Mouse (Mus musculus): ENCODE results near the gene Olfr785. TPM values are rescaled to one million over a fixed set of nuclear protein-coding genes. Genes with fewer than 3 reads are reported as not detected.
"Not testable (repeated sequence)": the region's sequence is repeated elsewhere in the genome, so short reads cannot be mapped to it uniquely, and the experiment has no call there.

Gene Olfr785
- polyA plus RNA-seq (2015; fragmentation: Nextera tagmentation; extraction: Ambion mirVana), result not detected in 2 replicates

DNA sequence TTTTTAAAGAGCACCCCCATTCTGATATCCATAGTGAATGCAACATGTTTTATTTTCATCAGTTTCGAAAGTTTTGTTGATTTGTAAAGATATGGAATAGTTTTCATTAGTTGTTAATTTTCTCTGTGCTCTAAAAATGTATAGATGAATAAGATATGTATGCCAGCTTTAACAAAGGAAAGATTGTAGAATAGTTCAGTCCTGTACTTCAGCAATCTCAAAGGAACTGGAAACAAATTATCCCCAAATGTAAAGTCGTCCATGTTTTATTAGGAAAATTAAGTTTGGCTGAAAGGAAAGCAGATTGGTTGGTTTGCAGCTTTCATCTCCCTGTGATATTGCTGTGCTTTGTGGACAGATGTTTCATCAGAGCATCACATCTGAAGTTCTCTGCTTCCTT, at the start of gene Olfr785:
TSS of gene Olfr785 (plus strand) at position 301 of the 400 bp plus-strand sequence.
- H3K4me2 ChIP-seq (ENCODE audit: low read length), result no peak within 1 kb of the TSS
- no peaks in the 10 kb centered on the region for H3K9me3 ChIP-seq (replicated peaks; ENCODE audit: control insufficient read depth, low read length, poor library complexity, severe bottlenecking)
- no peak within 1 kb of the TSS for H3K9ac ChIP-seq (ENCODE audit: low read depth, low read length)
- H3K27me3 ChIP-seq (ENCODE audit: control insufficient read depth, insufficient read depth, low read depth, low read length), result no peaks in the 10 kb centered on the region
- no peak for ATAC-seq
- H3K27ac ChIP-seq (ENCODE audit: low read length), result no peak within 1 kb of the TSS
- no peak within 1 kb of the TSS for H3K4me3 ChIP-seq (ENCODE audit: low read depth, low read length)
- 72% methylated on average over 2 of the region's 2 CpGs for WGBS
- no peaks in the 10 kb centered on the region for H3K4me1 ChIP-seq (ENCODE audit: control insufficient read depth, insufficient read depth, low read length)
- H3K36me3 ChIP-seq (ENCODE audit: control insufficient read depth, insufficient read depth, low read length), result no peaks in the 10 kb centered on the region

DNA sequence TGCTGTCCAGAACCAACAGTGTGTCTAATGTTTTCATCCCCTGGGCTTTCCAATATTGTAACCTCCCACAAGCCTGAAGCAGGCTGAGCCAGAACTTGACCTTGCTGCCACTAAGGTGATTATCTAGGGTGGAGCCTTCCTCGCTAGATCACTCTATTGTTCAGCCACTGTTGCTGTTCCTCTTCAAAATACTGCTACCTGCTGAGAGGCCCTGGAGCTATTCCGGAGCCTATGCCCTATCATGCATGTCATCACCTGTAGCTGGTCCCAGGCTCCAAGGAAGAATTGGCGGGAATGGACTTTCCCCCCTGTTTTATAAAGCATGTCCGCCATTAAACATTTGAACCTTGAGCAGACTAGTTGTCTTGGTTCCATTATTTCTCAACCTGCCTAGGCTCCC, 48.7 kb upstream of the Olfr785 start:
- H3K36me3 ChIP-seq (ENCODE audit: control insufficient read depth, insufficient read depth, low read length); H3K9me3 ChIP-seq (replicated peaks; ENCODE audit: control insufficient read depth, low read length, poor library complexity, severe bottlenecking); ATAC-seq; H3K4me2 ChIP-seq (ENCODE audit: low read length); H3K27me3 ChIP-seq (ENCODE audit: control insufficient read depth, insufficient read depth, low read depth, low read length); H3K27ac ChIP-seq (ENCODE audit: low read length); H3K9ac ChIP-seq (ENCODE audit: low read depth, low read length); H3K4me3 ChIP-seq (ENCODE audit: low read depth, low read length); H3K4me1 ChIP-seq (ENCODE audit: control insufficient read depth, insufficient read depth, low read length): not testable (repeated sequence)
- WGBS, result 89% methylated on average over 4 of the region's 4 CpGs

DNA sequence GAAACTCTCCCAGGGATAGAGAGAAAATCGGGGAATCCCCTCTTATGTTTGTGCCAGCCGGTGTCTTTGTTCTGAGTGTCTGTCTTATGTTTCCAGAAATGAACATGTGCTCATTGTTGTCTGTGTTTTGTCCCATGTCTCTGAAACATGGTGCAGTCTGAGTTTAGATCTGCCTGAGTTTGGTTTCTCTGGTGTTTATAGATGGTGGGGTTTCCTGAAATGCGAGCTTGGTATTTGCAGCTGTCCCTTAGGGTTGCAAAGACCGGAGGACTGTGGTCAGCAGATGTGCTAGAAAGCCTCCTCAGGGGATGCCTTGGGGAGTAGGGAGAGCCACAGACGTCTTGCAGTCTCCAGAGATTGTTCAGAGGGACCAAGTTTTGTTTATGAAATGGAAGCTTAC, 47.9 kb upstream of the Olfr785 start:
- Histone ChIP-seq H3K27ac (ENCODE audit: low read length) (no peak overlapping the region), H3K36me3 (ENCODE audit: control insufficient read depth, insufficient read depth, low read length) (no peaks in the 10 kb centered on the region), H3K4me1 (ENCODE audit: control insufficient read depth, insufficient read depth, low read length) (no peaks in the 10 kb centered on the region), H3K4me3 (ENCODE audit: low read depth, low read length) (no peak overlapping the region), H3K27me3 (ENCODE audit: control insufficient read depth, insufficient read depth, low read depth, low read length) (no peaks in the 10 kb centered on the region), H3K9ac (ENCODE audit: low read depth, low read length) (no peak overlapping the region), H3K9me3 (replicated peaks; ENCODE audit: control insufficient read depth, low read length, poor library complexity, severe bottlenecking) (no peaks in the 10 kb centered on the region; the same call in 1 of the 2 replicates), H3K4me2 (ENCODE audit: low read length) (no peak overlapping the region)
- ATAC-seq, result no peak
- 78% methylated on average over 5 of the region's 5 CpGs for WGBS

DNA sequence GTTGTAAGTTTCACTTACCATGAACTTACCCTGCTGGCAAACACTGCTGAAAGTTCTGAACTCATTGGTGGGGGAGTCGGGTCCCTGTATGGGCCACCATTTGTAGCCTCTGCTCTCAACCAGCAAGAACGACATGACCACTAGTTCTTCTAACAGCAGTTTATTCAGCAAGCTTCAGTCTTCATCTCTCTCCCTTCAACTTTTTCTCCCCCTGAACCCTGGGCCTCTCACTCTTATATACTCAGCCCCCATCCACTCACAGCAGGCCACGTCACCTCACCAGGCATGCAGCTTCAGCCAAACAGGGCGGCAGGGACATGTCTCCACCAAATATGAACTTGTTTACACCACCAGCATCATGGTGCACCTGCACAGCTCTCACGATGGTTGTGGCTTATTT, 31.2 kb upstream of the Olfr785 start:
- H3K27ac ChIP-seq (ENCODE audit: low read length); ATAC-seq; H3K36me3 ChIP-seq (ENCODE audit: control insufficient read depth, insufficient read depth, low read length); H3K27me3 ChIP-seq (ENCODE audit: control insufficient read depth, insufficient read depth, low read depth, low read length); H3K4me3 ChIP-seq (ENCODE audit: low read depth, low read length); H3K9me3 ChIP-seq (replicated peaks; ENCODE audit: control insufficient read depth, low read length, poor library complexity, severe bottlenecking); H3K4me2 ChIP-seq (ENCODE audit: low read length); H3K9ac ChIP-seq (ENCODE audit: low read depth, low read length); H3K4me1 ChIP-seq (ENCODE audit: control insufficient read depth, insufficient read depth, low read length): not testable (repeated sequence)
- WGBS, result 91% methylated on average over 5 of the region's 5 CpGs

DNA sequence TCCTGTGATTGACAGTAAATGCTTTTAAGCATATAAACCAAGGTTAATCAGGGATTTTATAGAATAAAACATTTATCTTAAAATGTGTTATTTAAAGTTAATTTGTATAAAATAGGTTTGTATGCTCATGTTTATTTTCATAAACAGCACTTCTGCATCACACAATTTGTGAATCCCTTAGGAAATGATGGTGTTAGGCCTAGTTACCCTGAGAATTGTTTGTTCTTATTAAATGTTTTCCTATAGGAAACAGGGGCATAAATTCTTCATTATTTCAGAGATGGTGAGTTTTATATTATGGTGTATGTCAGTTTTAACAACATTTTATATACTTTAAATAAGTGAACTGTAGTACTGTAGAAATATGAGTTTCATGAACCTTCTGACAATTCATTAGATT, 21.4 kb upstream of the Olfr785 start, which contains the start of gene Olfr784:
TSS of gene Olfr784 (plus strand) at position 301 of the 400 bp plus-strand sequence.
- no peaks in the 10 kb centered on the region for H3K36me3 ChIP-seq (ENCODE audit: control insufficient read depth, insufficient read depth, low read length)
- H3K4me1 ChIP-seq (ENCODE audit: control insufficient read depth, insufficient read depth, low read length), result no peaks in the 10 kb centered on the region
- H3K4me3 ChIP-seq (ENCODE audit: low read depth, low read length), result no peak within 1 kb of the TSS
- no peak within 1 kb of the TSS for H3K27ac ChIP-seq (ENCODE audit: low read length)
- ATAC-seq, result no peak
- no peaks in the 10 kb centered on the region for H3K27me3 ChIP-seq (ENCODE audit: control insufficient read depth, insufficient read depth, low read depth, low read length)
- H3K4me2 ChIP-seq (ENCODE audit: low read length), result no peak within 1 kb of the TSS
- H3K9me3 ChIP-seq (replicated peaks; ENCODE audit: control insufficient read depth, low read length, poor library complexity, severe bottlenecking), result no peaks in the 10 kb centered on the region
- no peak within 1 kb of the TSS for H3K9ac ChIP-seq (ENCODE audit: low read depth, low read length)

DNA sequence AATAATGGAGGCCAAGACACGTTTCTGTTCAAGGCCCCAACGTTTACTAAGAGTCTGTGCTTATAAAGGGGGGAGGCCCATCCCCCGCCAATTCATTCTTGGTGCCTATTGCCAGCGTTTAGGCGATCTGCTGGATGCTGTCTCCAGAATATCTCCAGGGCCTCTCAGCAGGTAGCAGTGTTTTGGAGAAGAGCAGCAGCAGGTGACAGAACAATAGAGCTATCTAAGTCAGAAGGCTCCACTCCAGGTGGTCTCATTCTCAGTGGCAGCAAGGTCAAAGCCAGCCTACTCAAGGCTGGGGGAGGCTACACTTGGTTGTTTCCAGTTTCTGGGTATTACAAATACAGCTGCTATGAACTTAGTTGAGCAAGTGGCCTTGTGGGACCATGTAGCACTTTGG, 4.3 kb upstream of the Olfr785 start:
- Histone ChIP-seq H3K9ac (ENCODE audit: low read depth, low read length) (no peak overlapping the region), H3K4me3 (ENCODE audit: low read depth, low read length) (no peak overlapping the region), H3K4me2 (ENCODE audit: low read length) (no peak overlapping the region), H3K27me3 (ENCODE audit: control insufficient read depth, insufficient read depth, low read depth, low read length) (no peaks in the 10 kb centered on the region), H3K27ac (ENCODE audit: low read length) (no peak overlapping the region), H3K36me3 (ENCODE audit: control insufficient read depth, insufficient read depth, low read length) (no peaks in the 10 kb centered on the region), H3K9me3 (replicated peaks; ENCODE audit: control insufficient read depth, low read length, poor library complexity, severe bottlenecking) (no peaks in the 10 kb centered on the region), H3K4me1 (ENCODE audit: control insufficient read depth, insufficient read depth, low read length) (no peaks in the 10 kb centered on the region)
- ATAC-seq, result no peak
- 40% methylated on average over 5 of the region's 5 CpGs for WGBS

DNA sequence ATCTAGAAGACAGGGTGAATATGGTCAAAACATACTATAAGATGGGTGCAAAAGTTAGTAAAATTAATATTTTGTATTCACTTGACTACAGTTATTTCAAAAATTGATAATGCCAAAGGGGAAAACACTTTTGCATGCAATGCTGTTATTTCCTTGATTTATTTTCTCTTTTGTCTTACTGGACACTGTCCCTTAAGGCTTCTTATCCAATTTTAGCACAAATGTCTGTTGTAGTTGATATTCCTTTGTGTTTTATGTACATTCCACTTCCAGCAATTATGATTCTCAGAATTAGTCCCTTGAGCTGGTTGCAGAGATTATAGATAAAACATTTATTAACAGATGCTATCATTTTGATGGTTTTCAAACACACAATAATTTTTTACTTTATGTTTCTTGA, 21.8 kb downstream of the Olfr785 start, which contains the start of gene Olfr786:
TSS of gene Olfr786 (plus strand) at position 301 of the 400 bp plus-strand sequence.
- ATAC-seq, result no peak
- Histone ChIP-seq H3K4me2 (ENCODE audit: low read length) (no peak within 1 kb of the TSS), H3K4me1 (ENCODE audit: control insufficient read depth, insufficient read depth, low read length) (no peaks in the 10 kb centered on the region), H3K9ac (ENCODE audit: low read depth, low read length) (no peak within 1 kb of the TSS), H3K27ac (ENCODE audit: low read length) (no peak within 1 kb of the TSS), H3K9me3 (replicated peaks; ENCODE audit: control insufficient read depth, low read length, poor library complexity, severe bottlenecking) (no peaks in the 10 kb centered on the region), H3K36me3 (ENCODE audit: control insufficient read depth, insufficient read depth, low read length) (no peaks in the 10 kb centered on the region), H3K4me3 (ENCODE audit: low read depth, low read length) (no peak within 1 kb of the TSS), H3K27me3 (ENCODE audit: control insufficient read depth, insufficient read depth, low read depth, low read length) (no peaks in the 10 kb centered on the region)

Other genes with a start within 250 kb of the Olfr785 start
- not detected in 2 replicates for gene Olfr771, start 240.7 kb upstream of the Olfr785 start, polyA plus RNA-seq (2015; fragmentation: Nextera tagmentation; extraction: Ambion mirVana)
- not detected in 2 replicates for gene Olfr772, start 227.5 kb upstream of the Olfr785 start, polyA plus RNA-seq (2015; fragmentation: Nextera tagmentation; extraction: Ambion mirVana)
- gene Olfr773, start 218.0 kb upstream of the Olfr785 start, polyA plus RNA-seq (2015; fragmentation: Nextera tagmentation; extraction: Ambion mirVana), result not detected in 2 replicates
- gene Olfr774, start 169.2 kb upstream of the Olfr785 start, polyA plus RNA-seq (2015; fragmentation: Nextera tagmentation; extraction: Ambion mirVana), result not detected in 2 replicates
- not detected in 2 replicates for gene Olfr775, start 157.0 kb upstream of the Olfr785 start, polyA plus RNA-seq (2015; fragmentation: Nextera tagmentation; extraction: Ambion mirVana)
- not detected in 2 replicates for gene Olfr776, start 146.3 kb upstream of the Olfr785 start, polyA plus RNA-seq (2015; fragmentation: Nextera tagmentation; extraction: Ambion mirVana)
- not detected in 2 replicates for gene Olfr777, start 133.9 kb upstream of the Olfr785 start, polyA plus RNA-seq (2015; fragmentation: Nextera tagmentation; extraction: Ambion mirVana)
- not detected in 2 replicates for gene Olfr780, start 87.3 kb upstream of the Olfr785 start, polyA plus RNA-seq (2015; fragmentation: Nextera tagmentation; extraction: Ambion mirVana)
- gene Olfr781, start 76.6 kb upstream of the Olfr785 start, polyA plus RNA-seq (2015; fragmentation: Nextera tagmentation; extraction: Ambion mirVana), result not detected in 2 replicates
- gene Olfr782, start 56.6 kb upstream of the Olfr785 start, polyA plus RNA-seq (2015; fragmentation: Nextera tagmentation; extraction: Ambion mirVana), result not detected in 2 replicates
- 0.16 TPM in 1 of 2 replicates, not detected in the other for gene Olfr784, start 21.3 kb upstream of the Olfr785 start, polyA plus RNA-seq (2015; fragmentation: Nextera tagmentation; extraction: Ambion mirVana)
- not detected in 2 replicates for gene Olfr786, start 21.9 kb downstream of the Olfr785 start, polyA plus RNA-seq (2015; fragmentation: Nextera tagmentation; extraction: Ambion mirVana)
- not detected in 2 replicates for gene Olfr787, start 56.4 kb downstream of the Olfr785 start, polyA plus RNA-seq (2015; fragmentation: Nextera tagmentation; extraction: Ambion mirVana)
- not detected in 2 replicates for gene Olfr788, start 65.6 kb downstream of the Olfr785 start, polyA plus RNA-seq (2015; fragmentation: Nextera tagmentation; extraction: Ambion mirVana)
- not detected in 2 replicates for gene Olfr789, start 79.3 kb downstream of the Olfr785 start, polyA plus RNA-seq (2015; fragmentation: Nextera tagmentation; extraction: Ambion mirVana)
- not detected in 2 replicates for gene Olfr790, start 93.1 kb downstream of the Olfr785 start, polyA plus RNA-seq (2015; fragmentation: Nextera tagmentation; extraction: Ambion mirVana)
- gene Olfr791, start 116.4 kb downstream of the Olfr785 start, polyA plus RNA-seq (2015; fragmentation: Nextera tagmentation; extraction: Ambion mirVana), result not detected in 2 replicates
- not detected in 2 replicates for gene Olfr792, start 133.7 kb downstream of the Olfr785 start, polyA plus RNA-seq (2015; fragmentation: Nextera tagmentation; extraction: Ambion mirVana)
- gene Olfr794, start 162.2 kb downstream of the Olfr785 start, polyA plus RNA-seq (2015; fragmentation: Nextera tagmentation; extraction: Ambion mirVana), result not detected in 2 replicates
- not detected in 2 replicates for gene Olfr796, start 207.1 kb downstream of the Olfr785 start, polyA plus RNA-seq (2015; fragmentation: Nextera tagmentation; extraction: Ambion mirVana)
- not detected in 2 replicates for gene Olfr798, start 222.5 kb downstream of the Olfr785 start, polyA plus RNA-seq (2015; fragmentation: Nextera tagmentation; extraction: Ambion mirVana)
- not detected in 2 replicates for gene Olfr799, start 232.1 kb downstream of the Olfr785 start, polyA plus RNA-seq (2015; fragmentation: Nextera tagmentation; extraction: Ambion mirVana)

All from midbrain, embryonic 16.5 days (tissue).